Mouse (Mus musculus) left cerebral cortex, adult 18-20 months (tissue): Measurements from ENCODE around the gene Wdr83. TPM values are rescaled to one million over a fixed set of nuclear protein-coding genes. Genes with fewer than 3 reads are reported as not detected.
A peak's percentile ranks its signal among the peaks of the same experiment; 100 is the strongest.

Experiments used
- DNase-seq, 2 experiments: peaks; one replicate each; pipeline ENCODE4 v3.0.0; 2021 to 2022; ENCODE audit warnings: low spot score in 2 of 2, mixed read lengths in 1 of 2
- total RNA-seq, 2 experiments: library from RNA; stranded (reverse); gene quantifications; 2 replicates each; pipeline ENCODE4 v1.2.3; 2021

The Wdr83 gene
- total RNA-seq, 2 experiments from 2014 or later = 24.3 to 24.5 TPM

GRCm38 (mm10) chr8:85080532-85081215 lies 432 bp downstream of the Wdr83 start, which contains the start of gene Wdr83os:
Gene Wdr83os, plus strand, starts transcription at chr8:85080740.
- peak; percentile 43 to 59 for DNase-seq

DNA sequence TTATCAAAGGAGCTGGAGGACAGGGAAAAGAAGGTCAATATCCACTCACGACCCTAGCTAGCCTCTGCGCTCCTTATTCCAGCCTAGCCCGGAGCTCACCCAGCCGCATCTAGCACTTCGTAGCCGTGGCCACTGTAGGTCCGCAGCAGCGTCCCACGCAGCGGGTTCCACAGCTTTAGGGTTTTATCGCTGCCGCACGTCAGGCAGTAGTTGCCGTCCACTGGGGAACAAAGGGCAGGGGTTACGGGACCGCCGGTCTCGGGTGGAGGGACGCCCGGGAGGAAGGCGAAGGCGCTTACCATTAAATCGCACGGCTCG lies 933 bp downstream of the Wdr83 start:
- peak in 1 of 2 experiments; percentile 34 for DNase-seq

GRCm38 (mm10) chr8:85076993-85077392 lies 4.1 kb downstream of the Wdr83 start:
- peak; percentile 81 to 84 for DNase-seq

DNA sequence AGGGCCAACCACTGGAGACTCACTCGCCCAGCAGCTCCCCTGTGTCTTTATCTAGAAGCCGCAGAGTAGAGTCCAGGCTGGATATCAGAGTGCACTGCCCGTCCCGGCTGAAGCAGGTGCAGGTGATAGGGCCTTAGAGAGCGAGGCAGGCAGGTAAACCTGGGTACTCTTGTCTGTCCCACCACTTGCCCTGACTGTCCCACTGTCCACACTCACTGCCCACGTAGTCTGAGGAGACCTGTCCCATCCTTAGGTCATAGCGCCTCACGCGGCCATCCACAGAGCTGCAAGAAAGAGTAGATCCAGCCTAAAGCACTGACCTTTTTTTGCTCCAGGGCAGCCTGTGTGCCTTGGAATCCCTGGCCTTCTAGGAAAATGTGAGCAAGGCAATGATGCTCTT lies 5.1 kb downstream of the Wdr83 start:
- peak in 1 of 2 experiments; percentile 44 for DNase-seq

GRCm38 (mm10) chr8:85074617-85075016 lies 6.5 kb downstream of the Wdr83 start:
- no peak for DNase-seq

DNA sequence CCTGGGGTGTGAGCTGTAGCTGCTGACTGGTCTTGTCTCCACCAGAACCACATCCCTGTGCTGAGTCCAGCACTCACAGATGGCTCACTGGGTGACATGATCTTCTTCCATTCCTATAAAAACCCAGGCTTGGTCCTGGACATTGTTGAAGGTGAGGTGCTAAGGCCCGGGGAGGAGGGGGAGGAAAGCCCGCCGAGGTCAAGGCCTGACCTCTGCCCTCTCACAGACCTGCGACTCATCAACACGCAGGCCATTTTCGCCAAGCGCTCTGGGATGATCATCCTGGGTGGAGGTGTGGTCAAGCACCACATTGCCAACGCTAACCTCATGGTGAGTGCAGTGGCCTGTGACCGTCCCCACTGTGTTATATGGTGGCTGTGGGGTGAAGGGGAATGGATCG lies 6.9 kb downstream of the Wdr83 start:
- no peak for DNase-seq

DNA sequence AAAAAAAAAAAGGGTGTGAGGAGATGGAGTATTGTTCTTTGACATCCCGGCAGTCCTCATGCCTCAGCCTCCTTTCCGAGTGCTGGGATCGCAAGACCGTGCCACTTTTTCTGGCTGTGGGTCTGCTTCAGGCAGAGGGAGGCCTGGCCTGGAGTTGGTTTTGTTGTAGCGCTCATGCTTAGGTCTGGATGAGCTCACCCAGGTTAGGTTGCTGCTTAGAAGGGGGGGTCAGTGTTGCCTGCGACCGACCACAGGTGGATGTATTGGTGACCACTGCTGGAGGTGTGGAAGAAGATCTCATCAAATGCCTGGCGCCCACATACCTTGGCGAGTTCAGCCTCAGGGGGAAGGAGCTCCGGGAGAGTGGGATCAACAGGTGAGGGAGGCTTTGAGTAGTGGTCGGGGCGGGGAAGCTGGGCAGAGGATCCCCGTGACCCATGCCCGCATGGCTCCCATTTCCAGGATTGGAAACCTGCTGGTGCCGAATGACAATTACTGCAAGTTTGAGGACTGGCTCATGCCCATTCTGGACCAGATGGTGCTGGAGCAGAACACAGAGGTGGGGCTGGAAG lies 8.0 kb downstream of the Wdr83 start:
- no peak for DNase-seq

GRCm38 (mm10) chr8:85072364-85072929 lies 8.7 kb downstream of the Wdr83 start:
- DNase-seq = peak in 1 of 2 experiments; percentile 40

DNA sequence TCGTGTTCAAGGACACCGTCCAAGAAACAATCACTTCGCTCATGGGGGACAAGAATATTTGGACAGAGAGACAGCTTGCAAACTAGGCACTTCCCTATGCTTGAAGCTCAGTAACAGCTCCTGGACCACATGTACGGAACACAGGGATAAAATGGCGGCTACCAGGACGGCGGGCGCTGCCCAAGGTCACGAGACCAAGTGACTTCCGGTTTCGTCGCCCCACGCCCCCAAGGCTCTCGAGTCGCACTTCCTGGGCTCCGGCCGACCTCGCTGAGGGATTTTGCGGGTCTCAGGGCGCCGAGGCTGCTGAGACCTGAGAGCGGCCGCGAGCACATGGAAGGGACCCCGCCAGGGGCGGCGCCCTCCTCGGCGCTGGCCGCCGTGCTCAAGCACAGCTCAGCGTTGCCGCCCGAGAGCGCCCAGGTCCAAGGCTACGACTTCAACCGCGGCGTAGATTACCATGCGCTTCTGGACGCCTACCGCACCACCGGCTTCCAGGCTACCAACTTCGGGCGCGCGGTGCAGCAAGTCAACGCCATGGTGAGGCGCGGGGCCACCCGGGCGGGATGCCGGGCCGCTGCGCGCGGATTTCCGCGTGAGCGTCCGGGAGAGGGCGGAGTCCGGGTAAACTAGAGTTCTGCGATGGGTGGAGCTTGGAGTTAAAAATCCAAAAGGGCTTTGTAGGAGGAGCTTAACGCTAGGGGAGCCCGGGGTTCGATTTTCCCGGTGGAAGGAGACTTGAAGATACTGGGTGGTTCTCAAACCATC lies 9.4 kb downstream of the Wdr83 start, which contains the start of gene Dhps:
Gene Dhps, plus strand, starts transcription at position 244 of the 768 bp plus-strand sequence.
- peak; percentile 90 to 91 for DNase-seq

DNA sequence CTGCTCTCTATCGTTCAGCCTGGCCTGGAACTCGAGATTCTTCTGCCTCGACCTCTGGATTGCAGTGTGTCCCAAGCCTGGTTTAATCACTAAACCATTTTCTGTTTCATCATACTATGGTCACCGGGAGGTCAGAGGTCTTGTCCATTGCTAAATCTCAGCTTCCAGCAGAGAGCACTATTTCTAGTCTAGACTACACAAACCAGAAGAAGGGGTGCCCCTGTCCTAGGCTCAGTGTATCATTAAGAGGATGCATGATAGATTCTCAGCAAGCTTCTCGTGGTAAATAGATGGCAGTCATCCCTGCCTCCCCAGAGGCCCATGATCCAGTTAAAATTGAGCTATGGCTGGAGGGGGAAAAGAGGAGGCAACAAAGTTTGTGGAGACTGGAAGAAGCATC lies 10.1 kb downstream of the Wdr83 start:
- no peak for DNase-seq

DNA sequence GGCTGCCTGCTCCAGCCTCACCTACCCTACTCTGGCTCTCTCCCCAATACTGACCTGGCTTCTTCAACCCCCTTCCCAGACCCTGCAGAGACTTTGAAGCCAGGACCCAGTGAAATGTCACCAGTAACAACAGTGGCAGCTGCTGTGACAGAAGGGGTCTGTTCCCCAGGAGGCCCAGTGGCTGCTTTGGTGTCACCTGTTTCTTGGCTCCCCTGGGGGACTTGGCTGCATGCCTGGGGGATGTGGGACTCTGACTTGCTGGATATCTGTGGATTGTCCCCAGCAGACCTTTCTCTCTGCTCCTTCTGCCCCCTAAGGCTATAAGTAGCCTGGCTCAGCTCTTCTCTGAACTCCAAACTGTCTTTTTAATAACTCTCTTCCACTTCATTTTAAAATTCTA lies 13.1 kb downstream of the Wdr83 start, which contains the start of gene Gm5741:
Gene Gm5741, minus strand, starts transcription at position 1 of the 400 bp plus-strand sequence.
- DNase-seq = no peak

DNA sequence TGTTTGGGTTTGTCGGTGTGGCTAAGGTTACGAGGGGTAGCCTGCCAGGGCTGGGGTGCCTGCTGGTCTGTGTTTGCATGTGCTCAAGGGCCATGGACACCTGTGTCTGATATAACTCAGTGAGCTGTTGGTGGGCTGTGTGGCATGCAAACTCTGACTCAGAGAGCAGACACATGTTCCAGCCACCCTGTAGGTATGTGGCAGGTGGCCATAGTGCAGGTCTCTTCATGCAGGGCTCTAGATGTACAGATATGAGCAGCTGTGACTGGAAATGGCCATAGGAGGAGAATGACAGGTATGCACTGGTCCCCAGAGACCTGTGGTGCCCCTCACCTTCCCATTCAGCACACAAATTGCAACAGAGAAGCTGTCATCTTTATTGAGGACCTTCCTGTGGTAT lies 14.0 kb downstream of the Wdr83 start:
- no peak for DNase-seq

GRCm38 (mm10) chr8:85065213-85065612 lies 15.9 kb downstream of the Wdr83 start:
- DNase-seq = no peak

DNA sequence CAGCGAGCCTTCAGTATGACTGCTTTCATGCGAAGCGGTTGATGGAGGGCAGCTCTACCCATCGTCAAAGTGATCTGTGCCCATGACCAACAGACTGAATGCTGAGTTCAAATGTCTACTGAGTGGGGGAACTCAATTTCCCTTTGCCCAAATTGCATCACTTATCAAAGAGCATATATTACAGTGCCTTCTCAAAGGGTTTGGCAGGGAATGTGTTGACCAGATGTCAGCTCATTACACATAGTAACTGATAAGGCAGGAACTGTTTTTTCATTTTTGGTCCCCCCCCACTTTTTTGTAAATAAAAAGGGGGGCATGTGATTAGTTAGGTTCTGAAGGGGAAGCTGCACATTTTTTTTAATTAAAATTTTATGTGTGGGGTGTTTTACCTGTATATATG lies 18.5 kb downstream of the Wdr83 start:
- DNase-seq = no peak

DNA sequence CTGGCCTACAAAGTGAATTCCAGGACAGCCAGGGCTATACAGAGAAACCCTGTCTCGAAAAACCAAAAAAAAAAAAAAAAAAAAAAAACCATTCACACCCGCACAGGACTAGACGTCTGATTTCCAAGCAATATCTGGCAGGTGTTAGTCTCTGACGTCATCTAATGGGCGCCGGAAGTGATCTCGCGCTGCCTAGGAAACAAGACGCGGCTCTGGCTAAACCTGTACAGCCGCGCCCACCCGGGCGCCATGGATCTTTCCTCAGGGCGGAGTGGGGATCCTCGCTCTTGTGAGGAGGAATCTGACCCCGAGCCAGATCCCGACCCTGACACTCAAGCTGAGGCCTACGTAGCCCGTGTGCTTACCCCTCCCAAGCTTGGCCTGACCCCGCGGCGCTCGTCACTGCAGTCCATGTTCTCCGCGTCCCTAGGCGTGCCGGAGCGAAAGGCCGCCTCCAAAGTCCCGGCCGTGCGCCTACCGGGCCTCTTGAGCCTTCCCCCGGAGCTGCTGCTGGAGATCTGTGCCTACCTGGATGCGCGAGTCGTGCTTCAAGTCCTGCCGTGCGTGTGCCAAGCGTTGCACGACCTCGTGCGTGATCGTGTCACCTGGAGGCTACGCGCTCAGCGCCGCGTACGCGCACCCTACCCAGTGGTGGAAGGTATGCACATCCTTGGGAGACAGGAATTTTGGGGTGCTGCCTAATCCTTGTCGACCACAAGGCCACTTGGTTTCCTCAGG lies 21.1 kb downstream of the Wdr83 start, which contains the start of gene Fbxw9:
Gene Fbxw9, plus strand, starts transcription at position 177 of the 738 bp plus-strand sequence.
- DNase-seq = peak; percentile 93

GRCm38 (mm10) chr8:85057367-85057766 lies 23.7 kb downstream of the Wdr83 start:
- DNase-seq = no peak

- DNase-seq = no peak
Observed at GRCm38 (mm10) chr8:85043619-85044018, 37.5 kb downstream of the Wdr83 start.

- peak; percentile 49 to 67 for DNase-seq
Observed at GRCm38 (mm10) chr8:85037681-85038531, 43.2 kb downstream of the Wdr83 start.

DNA sequence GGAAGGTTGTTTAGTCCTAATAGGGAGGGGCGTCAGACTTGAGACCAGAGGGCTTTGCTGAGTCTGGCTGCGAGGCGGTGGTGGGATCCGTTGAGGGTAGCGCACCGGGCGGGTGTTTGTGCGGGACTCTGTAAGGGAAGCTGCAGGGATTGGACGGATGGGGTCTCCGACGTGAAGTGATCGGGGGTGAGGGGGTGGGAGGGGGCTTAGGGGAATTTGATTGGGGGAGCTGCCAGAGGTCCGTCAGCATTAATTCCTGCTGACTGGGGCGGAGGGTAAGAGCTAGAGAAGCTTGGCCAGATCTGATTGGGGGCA lies 43.8 kb downstream of the Wdr83 start:
- peak in 1 of 2 experiments; percentile 34 for DNase-seq

- DNase-seq = peak; percentile 88 to 90
Observed at GRCm38 (mm10) chr8:85036718-85037365, 44.3 kb downstream of the Wdr83 start, which contains the start of gene Tnpo2. Gene Tnpo2, plus strand, starts transcription at chr8:85036915.
